Comparison of ENCODE assay signal across 8 mouse cellular contexts in the genomic region with DNA sequence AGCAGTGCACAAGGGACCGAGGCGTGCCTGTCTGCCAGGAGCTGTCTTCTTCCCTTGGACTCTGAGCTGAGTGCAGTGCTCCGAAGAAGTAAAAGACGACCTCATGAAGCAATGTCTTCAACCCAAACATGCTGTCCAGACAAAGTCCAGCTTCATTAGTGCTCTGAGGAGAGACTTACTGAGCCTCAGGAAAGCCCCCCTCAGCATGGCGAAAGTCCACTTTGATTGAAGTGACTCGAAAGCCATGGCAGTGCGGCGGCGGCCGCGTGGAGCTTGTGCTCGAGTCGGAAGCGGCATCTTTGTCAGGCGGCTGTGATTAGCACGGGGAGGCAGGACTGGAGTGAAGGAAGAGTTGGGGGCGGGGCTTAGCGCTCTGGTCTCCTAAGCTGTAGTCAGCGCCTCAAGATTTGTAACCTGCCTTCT.
DNase-seq lines count a peak whose midpoint lies in the region; ATAC-seq and TF ChIP-seq lines count a peak whose summit lies in the region.

No protein-coding gene starts in this region.

- no peak for TF ChIP-seq POLR2A in olfactory bulb, adult 2 months (IDR thresholded peaks at IDR 0.05; ENCODE audit: insufficient read depth, low read depth, low read length)

- H3K27me3 ChIP-seq in heart, embryonic 12.5 days (replicated peaks) = no peaks in the 10 kb centered on the region
- no peaks in the 10 kb centered on the region for H3K27me3 ChIP-seq in kidney, embryonic 15.5 days
- H3K27me3 ChIP-seq in lung, embryonic 16.5 days (ENCODE audit: control insufficient read depth, insufficient read depth, low read depth, low read length) = no peaks in the 10 kb centered on the region

- DNase-seq in ovary, adult 18-20 months (ENCODE audit: low spot score) = peak; percentile 40
- DNase-seq in ovary, postnatal 10 days (ENCODE audit: low spot score) = no peak

- H3K9me3 ChIP-seq in heart, embryonic 12.5 days (replicated peaks) = no peaks in the 10 kb centered on the region
- H3K9me3 ChIP-seq in kidney, embryonic 15.5 days (replicated peaks) = no peaks in the 10 kb centered on the region
- H3K9me3 ChIP-seq in lung, embryonic 16.5 days (ENCODE audit: control insufficient read depth, low read length) = no peaks in the 10 kb centered on the region

- H3K4me1 ChIP-seq in heart, embryonic 12.5 days (replicated peaks) = peaks cover 27% of the 10 kb centered on the region
- peaks cover 29% of the 10 kb centered on the region for H3K4me1 ChIP-seq in kidney, embryonic 15.5 days
- H3K4me1 ChIP-seq in lung, embryonic 16.5 days (replicated peaks; ENCODE audit: control insufficient read depth, insufficient read depth, low read length) = peaks cover 9% of the 10 kb centered on the region
- H3K4me1 ChIP-seq in olfactory bulb, adult 2 months (ENCODE audit: control insufficient read depth, insufficient read depth, low read length) = peaks cover 8% of the 10 kb centered on the region

- H3K36me3 ChIP-seq in heart, embryonic 12.5 days = no peaks in the 10 kb centered on the region
- no peaks in the 10 kb centered on the region for H3K36me3 ChIP-seq in kidney, embryonic 15.5 days
- no peaks in the 10 kb centered on the region for H3K36me3 ChIP-seq in lung, embryonic 16.5 days (ENCODE audit: control insufficient read depth, insufficient read depth, low read length)

- no peak for TF ChIP-seq CTCF in olfactory bulb, adult 2 months (IDR thresholded peaks at IDR 0.05; ENCODE audit: insufficient read depth, low read depth, low read length)

- H3K4me3 ChIP-seq in heart, embryonic 12.5 days = peak overlapping the region; percentile 32
- H3K4me3 ChIP-seq in kidney, embryonic 15.5 days (replicated peaks) = peak overlapping the region; percentile 43
- H3K4me3 ChIP-seq in lung, embryonic 16.5 days (ENCODE audit: low read length) = peak overlapping the region; percentile 45
- peak overlapping the region; percentile 26 for H3K4me3 ChIP-seq in olfactory bulb, adult 2 months (ENCODE audit: insufficient read depth, low read depth, low read length)

- H3K27ac ChIP-seq in heart, embryonic 12.5 days (ENCODE audit: poor library complexity, severe bottlenecking) = no peak overlapping the region
- peak overlapping the region; percentile 66 for H3K27ac ChIP-seq in kidney, embryonic 15.5 days
- no peak overlapping the region for H3K27ac ChIP-seq in lung, embryonic 16.5 days (ENCODE audit: low read length)
- H3K27ac ChIP-seq in olfactory bulb, adult 2 months (ENCODE audit: insufficient read depth, low read depth, low read length) = no peak overlapping the region

- peak; percentile 48 for ATAC-seq in common myeloid progenitor, adult 5-6 weeks (replicated peaks; ENCODE audit: low read depth, poor library complexity, severe bottlenecking)
- peak; percentile 55; the same call in 1 of the 2 replicates for ATAC-seq in heart, embryonic 12.5 days (ENCODE audit: insufficient number of reproducible peaks, low FRiP score)
- ATAC-seq in kidney, embryonic 15.5 days (replicated peaks; ENCODE audit: low FRiP score) = peak; percentile 82
- peak; percentile 72 for ATAC-seq in lung, embryonic 16.5 days (ENCODE audit: low read depth)
- ATAC-seq in erythroid progenitor cell, adult 5-6 weeks (replicated peaks; ENCODE audit: low FRiP score, poor library complexity, severe bottlenecking) = no peak

- 4% methylated on average over 19 of the region's 19 CpGs for WGBS in heart, embryonic 12.5 days
- WGBS in kidney, embryonic 15.5 days = 3% methylated on average over 19 of the region's 19 CpGs
- 3% methylated on average over 19 of the region's 19 CpGs for WGBS in lung, embryonic 16.5 days
- WGBS in olfactory bulb, adult 2 months = 5% methylated on average over 19 of the region's 19 CpGs

- H3K4me2 ChIP-seq in heart, embryonic 12.5 days = peak overlapping the region; percentile 64
- H3K4me2 ChIP-seq in kidney, embryonic 15.5 days = peak overlapping the region; percentile 66
- peak overlapping the region; percentile 69 for H3K4me2 ChIP-seq in lung, embryonic 16.5 days (ENCODE audit: low read depth, low read length)

- peak overlapping the region; percentile 51 for H3K9ac ChIP-seq in heart, embryonic 12.5 days
- peak overlapping the region; percentile 23; the same call in 1 of the 2 replicates for H3K9ac ChIP-seq in kidney, embryonic 15.5 days
- peak overlapping the region; percentile 62 for H3K9ac ChIP-seq in lung, embryonic 16.5 days (ENCODE audit: low read length)
